Mouse (Mus musculus): Measurements from ENCODE around the gene Spp1. TPM values are rescaled to one million over a fixed set of nuclear protein-coding genes. Genes with fewer than 3 reads are reported as not detected.
A peak's percentile ranks its signal among the peaks of the same experiment; 100 is the strongest.

Spp1 gene
- total and polyA plus RNA-seq, 3 experiments, result 0.36 to 1.7 (median 0.39) TPM

DNA sequence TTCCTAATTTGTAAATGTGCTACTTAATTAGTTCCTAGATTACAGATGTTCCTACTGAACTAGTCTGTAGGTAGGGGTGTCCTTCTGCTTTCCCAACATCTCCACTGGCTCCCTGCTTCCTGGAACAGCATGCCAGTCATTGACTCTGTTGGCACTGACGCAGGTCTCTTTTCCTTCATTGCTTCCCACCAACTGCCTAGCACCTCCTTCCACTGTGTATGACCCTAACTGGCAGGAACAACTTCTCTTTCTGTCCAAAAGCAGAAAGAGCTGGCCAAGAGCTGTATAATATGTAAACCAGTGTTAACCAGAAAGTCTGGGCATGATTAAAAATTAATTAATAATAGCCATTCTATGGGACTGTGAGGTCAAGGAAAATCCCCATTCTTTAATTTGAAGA lies 17.2 kb upstream of the Spp1 start:
- Histone ChIP-seq H3K79me2 (replicated peaks; ENCODE audit: control insufficient read depth, insufficient read depth, low read length) (no peaks in the 10 kb centered on the region), H3K27ac (no peak overlapping the region), H3K4me1 (ENCODE audit: control insufficient read depth, insufficient read depth, low read length) (no peaks in the 10 kb centered on the region), H3K27me3 (ENCODE audit: control insufficient read depth, insufficient read depth, low read length) (no peaks in the 10 kb centered on the region), H3K4me3 (no peak overlapping the region), H3K9ac (ENCODE audit: low read depth, low read length) (no peak overlapping the region), H3K36me3 (ENCODE audit: control insufficient read depth, insufficient read depth, low read length) (no peaks in the 10 kb centered on the region)
- intact Hi-C loops (cut with DNase I), result no loop called here
- no peak for TF ChIP-seq POLR2A (IDR thresholded peaks at IDR 0.05; ENCODE audit: insufficient read depth, low read depth, low read length)
- no peak for TF ChIP-seq CTCF (IDR thresholded peaks at IDR 0.05)
- WGBS, result 80% methylated on average over 1 of the region's 1 CpGs
- no peak for DNase-seq

DNA sequence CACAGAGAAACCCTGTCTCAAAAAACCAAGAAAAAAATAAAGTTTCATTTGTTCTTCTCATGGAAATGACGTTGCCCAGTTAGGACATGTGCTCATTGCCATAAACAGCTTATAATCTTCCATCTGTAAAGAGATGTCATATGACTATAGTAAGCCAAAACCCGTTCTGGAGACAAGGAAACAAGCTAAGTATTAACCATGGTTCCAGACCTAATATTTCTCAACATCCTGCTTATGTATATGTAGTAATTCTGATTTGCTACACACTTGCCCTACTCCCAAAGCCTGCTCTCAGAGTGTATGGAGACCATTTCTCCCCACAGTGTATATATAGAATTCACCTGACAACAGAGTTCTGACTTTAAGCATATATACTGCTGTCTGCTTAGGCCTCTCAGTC lies 12.9 kb upstream of the Spp1 start:
- intact Hi-C loops (cut with DNase I), result no loop called here
- TF ChIP-seq EP300 (IDR thresholded peaks at IDR 0.05; ENCODE audit: insufficient read depth, low read depth, low read length), result no peak
- TF ChIP-seq CTCF (IDR thresholded peaks at IDR 0.05), result no peak
- no peak for TF ChIP-seq POLR2A (IDR thresholded peaks at IDR 0.05; ENCODE audit: insufficient read depth, low read depth, low read length)
- Histone ChIP-seq H3K9ac (ENCODE audit: low read depth, low read length) (no peak overlapping the region), H3K4me1 (ENCODE audit: control insufficient read depth, insufficient read depth, low read length) (no peaks in the 10 kb centered on the region), H3K36me3 (ENCODE audit: control insufficient read depth, insufficient read depth, low read length) (no peaks in the 10 kb centered on the region), H3K27me3 (ENCODE audit: control insufficient read depth, insufficient read depth, low read length) (no peaks in the 10 kb centered on the region), H3K4me3 (no peak overlapping the region), H3K27ac (no peak overlapping the region), H3K79me2 (replicated peaks; ENCODE audit: control insufficient read depth, insufficient read depth, low read length) (no peaks in the 10 kb centered on the region)
- no peak for DNase-seq
- WGBS, result 61% methylated on average over 2 of the region's 2 CpGs

DNA sequence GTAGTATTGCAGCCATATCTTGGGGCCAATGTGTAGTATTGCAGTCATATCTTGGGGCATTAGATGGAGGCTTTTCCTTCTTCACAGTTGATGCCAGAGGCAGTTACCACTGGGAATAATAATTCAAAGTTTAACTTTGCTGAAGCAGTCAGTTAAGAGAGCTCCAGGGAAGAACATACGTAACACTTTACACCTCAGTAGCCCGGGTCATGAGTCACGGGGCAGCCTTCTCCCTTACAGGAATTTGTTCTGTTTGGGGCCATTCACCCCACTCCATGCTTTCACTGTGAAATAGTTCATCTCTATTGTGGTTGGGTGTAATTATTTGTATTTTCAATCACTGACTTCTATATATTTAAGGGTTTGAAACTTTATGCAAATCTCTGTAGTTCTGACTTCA lies 11.1 kb upstream of the Spp1 start:
- no peak for DNase-seq
- Histone ChIP-seq H3K9ac (ENCODE audit: low read depth, low read length) (no peak overlapping the region), H3K27ac (no peak overlapping the region), H3K4me1 (ENCODE audit: control insufficient read depth, insufficient read depth, low read length) (no peaks in the 10 kb centered on the region), H3K36me3 (ENCODE audit: control insufficient read depth, insufficient read depth, low read length) (no peaks in the 10 kb centered on the region), H3K79me2 (replicated peaks; ENCODE audit: control insufficient read depth, insufficient read depth, low read length) (no peaks in the 10 kb centered on the region), H3K27me3 (ENCODE audit: control insufficient read depth, insufficient read depth, low read length) (no peaks in the 10 kb centered on the region), H3K4me3 (no peak overlapping the region)
- whole genome bisulfite sequencing, result 88% methylated on average over 3 of the region's 3 CpGs
- intact Hi-C loops (cut with DNase I), result no loop called here
- TF ChIP-seq EP300 (IDR thresholded peaks at IDR 0.05; ENCODE audit: insufficient read depth, low read depth, low read length), result no peak

DNA sequence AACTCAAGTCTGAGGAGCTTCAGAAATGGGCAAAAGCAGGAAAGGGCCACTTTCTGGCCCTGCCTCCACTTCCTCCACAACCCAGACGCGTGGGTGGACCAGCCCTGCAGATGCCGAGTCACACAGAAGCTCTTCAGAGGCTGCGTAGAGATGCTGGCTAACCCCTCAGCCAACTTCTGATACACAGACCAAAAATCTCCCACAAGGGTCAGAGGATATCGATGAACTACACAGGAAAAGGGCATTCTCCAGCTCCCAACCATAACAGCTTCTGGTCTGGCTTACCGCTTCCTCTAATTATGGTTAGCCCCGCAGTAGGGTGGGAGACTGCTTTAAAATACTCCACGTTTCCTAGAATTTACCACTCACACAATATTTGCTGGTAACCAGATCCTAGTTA lies 9.0 kb upstream of the Spp1 start:
- Histone ChIP-seq H3K4me1 (ENCODE audit: control insufficient read depth, insufficient read depth, low read length) (no peaks in the 10 kb centered on the region), H3K79me2 (replicated peaks; ENCODE audit: control insufficient read depth, insufficient read depth, low read length) (no peaks in the 10 kb centered on the region), H3K9ac (ENCODE audit: low read depth, low read length) (no peak overlapping the region), H3K27ac (no peak overlapping the region), H3K27me3 (ENCODE audit: control insufficient read depth, insufficient read depth, low read length) (no peaks in the 10 kb centered on the region), H3K4me3 (no peak overlapping the region), H3K36me3 (ENCODE audit: control insufficient read depth, insufficient read depth, low read length) (no peaks in the 10 kb centered on the region)
- 39% methylated on average over 8 of the region's 8 CpGs for WGBS
- no peak for TF ChIP-seq POLR2A (IDR thresholded peaks at IDR 0.05; ENCODE audit: insufficient read depth, low read depth, low read length)
- no peak for TF ChIP-seq EP300 (IDR thresholded peaks at IDR 0.05; ENCODE audit: insufficient read depth, low read depth, low read length)
- no peak for TF ChIP-seq CTCF (IDR thresholded peaks at IDR 0.05)
- DNase-seq, result no peak
- intact Hi-C loops (cut with DNase I), result no loop called here

DNA sequence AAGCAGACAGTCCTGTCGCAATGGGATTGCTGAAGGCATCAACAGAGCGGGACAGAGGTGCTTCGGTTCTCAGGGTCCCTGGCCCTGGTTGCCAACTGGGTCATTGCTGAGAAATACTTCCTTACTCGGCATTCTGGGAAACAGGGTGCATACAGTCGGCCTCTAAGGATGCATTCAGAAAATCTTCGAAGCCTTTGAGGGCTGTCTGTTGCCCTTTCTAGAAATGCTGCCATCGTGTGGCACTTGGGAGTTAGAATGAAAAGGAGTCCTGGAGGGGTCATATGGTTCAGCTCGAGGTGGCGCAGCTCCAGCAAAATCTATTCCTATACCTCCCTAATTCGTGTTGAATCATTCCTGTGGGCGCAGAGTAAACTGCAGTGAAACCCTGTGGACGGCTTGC lies 2.0 kb upstream of the Spp1 start:
- Histone ChIP-seq H3K4me3 (no peak overlapping the region), H3K36me3 (ENCODE audit: control insufficient read depth, insufficient read depth, low read length) (no peaks in the 10 kb centered on the region), H3K27me3 (ENCODE audit: control insufficient read depth, insufficient read depth, low read length) (0 out of 2 replicates have a peak, but pooled peaks cover 2% of the 10 kb centered on the region), H3K4me1 (ENCODE audit: control insufficient read depth, insufficient read depth, low read length) (no peaks in the 10 kb centered on the region; the same call in 1 of the 2 replicates), H3K79me2 (replicated peaks; ENCODE audit: control insufficient read depth, insufficient read depth, low read length) (no peaks in the 10 kb centered on the region), H3K9ac (ENCODE audit: low read depth, low read length) (no peak overlapping the region), H3K27ac (no peak overlapping the region)
- peak in 1 of 2 experiments; percentile 23 for DNase-seq
- WGBS, result 32% methylated on average over 12 of the region's 12 CpGs
- intact Hi-C loops (cut with DNase I), result loop anchor here (5.0 kb wide), 2 partner anchors 91 to 216 kb away; no protein-coding TSS in a partner anchor
- TF ChIP-seq CTCF (IDR thresholded peaks at IDR 0.05) (peak; percentile 62), EP300 (IDR thresholded peaks at IDR 0.05; ENCODE audit: insufficient read depth, low read depth, low read length) (no peak), POLR2A (IDR thresholded peaks at IDR 0.05; ENCODE audit: insufficient read depth, low read depth, low read length) (no peak)

DNA sequence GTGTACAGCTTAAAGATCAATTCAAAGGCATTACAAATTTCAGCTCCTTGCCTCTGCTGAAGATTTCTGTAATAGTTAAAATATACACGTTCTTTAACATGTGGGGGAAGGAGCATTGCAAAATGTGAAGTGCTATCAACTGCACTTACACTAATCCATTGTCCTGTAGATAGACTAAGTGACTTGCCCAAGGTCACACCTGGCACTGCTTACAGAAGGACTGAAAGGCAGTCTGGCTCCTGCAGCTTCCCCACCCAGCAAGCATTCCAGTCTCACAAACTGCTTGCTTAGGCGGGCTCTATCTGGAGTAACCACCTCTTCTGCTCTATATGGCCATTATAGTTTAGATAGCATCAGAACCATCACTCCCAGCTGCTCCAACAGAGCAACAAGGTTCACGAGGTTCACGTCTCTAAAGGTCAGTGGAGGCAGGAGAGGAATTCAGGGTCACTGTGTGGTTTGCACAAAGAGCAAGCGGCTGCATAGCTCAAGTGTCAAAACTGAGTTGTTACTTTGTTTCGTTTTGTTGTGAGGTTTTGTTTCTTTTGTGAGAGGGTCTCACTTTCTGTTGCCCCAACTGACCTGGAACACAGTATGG lies 851 bp upstream of the Spp1 start:
- 65% methylated on average over 6 of the region's 6 CpGs for WGBS
- intact Hi-C loops (cut with DNase I), result loop anchor here (5.0 kb wide), 2 partner anchors 92 to 217 kb away; no protein-coding TSS in a partner anchor
- Histone ChIP-seq H3K4me1 (ENCODE audit: control insufficient read depth, insufficient read depth, low read length) (no peaks in the 10 kb centered on the region; the same call in 1 of the 2 replicates), H3K4me3 (no peak overlapping the region), H3K79me2 (replicated peaks; ENCODE audit: control insufficient read depth, insufficient read depth, low read length) (no peaks in the 10 kb centered on the region), H3K36me3 (ENCODE audit: control insufficient read depth, insufficient read depth, low read length) (no peaks in the 10 kb centered on the region), H3K27ac (no peak overlapping the region), H3K9ac (ENCODE audit: low read depth, low read length) (no peak overlapping the region), H3K27me3 (ENCODE audit: control insufficient read depth, insufficient read depth, low read length) (0 out of 2 replicates have a peak, but pooled peaks cover 2% of the 10 kb centered on the region)
- DNase-seq, result no peak
- TF ChIP-seq CTCF (IDR thresholded peaks at IDR 0.05) (no peak), EP300 (IDR thresholded peaks at IDR 0.05; ENCODE audit: insufficient read depth, low read depth, low read length) (no peak), POLR2A (IDR thresholded peaks at IDR 0.05; ENCODE audit: insufficient read depth, low read depth, low read length) (no peak)

Measured in heart, adult 2 months (tissue).